Mouse (Mus musculus): ENCODE measurements around the gene Cenpo.

Cenpo gene

DNA sequence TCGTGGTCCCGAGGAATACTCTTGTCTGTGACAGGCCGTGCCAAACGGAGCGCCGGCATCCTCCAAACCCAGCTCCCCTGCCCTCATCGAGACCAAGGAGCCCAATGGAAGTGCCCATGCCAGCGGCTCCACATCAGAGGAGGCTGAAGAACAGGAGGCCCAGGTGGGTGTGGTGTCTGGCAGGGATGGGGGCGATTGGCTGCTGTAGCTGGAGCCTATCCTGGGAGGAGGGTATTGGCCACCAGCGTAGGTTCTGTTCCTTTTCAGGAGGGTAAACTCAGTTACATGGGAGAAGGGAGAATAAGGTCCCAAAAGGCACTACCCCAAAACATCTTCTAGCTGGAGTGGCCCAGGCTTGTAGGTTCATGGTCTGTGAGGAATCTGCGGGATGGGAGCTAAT is 34.8 kb downstream of the Cenpo start:
- no peak for DNase-seq (ENCODE audit: extremely low read depth, low read depth, low spot score)

DNA sequence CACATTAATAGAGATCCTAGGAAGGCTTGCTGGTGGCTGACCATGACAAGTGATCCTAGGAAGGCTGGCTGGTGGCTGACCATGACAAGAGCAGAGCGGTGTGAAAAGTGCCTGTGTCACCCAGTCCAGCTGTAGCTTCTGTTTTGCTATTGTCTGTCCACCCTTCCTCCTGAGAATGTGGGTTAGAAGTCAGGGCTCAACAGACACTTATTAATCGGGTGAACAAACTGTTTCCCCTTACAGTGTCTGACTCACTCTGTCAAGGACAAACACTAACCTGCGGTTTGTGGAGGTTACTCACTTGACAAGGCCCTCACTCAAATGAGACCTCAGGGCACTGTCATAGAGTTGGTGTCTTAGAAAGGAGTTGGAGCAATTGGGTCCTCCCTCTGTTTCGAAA is 35.4 kb downstream of the Cenpo start:
- no peak for DNase-seq (ENCODE audit: extremely low read depth, low read depth, low spot score)

DNA sequence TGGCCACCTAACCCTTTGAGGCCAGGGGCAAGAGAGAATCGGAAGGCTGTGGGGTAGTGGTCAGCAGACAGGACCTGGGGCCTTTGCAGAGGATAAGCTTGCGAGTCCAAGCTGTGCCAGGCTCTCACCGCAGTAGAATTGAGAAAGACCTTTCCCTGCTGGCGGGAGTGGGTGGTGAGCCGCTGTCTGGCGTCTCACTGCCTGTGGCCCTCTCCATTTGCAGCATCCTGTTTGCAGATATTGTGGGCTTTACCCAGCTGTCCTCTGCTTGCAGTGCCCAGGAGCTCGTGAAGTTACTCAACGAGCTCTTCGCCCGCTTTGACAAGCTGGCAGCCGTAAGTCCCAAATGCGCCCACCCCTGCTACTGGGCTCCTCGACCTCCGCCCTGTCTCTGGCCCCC is 39.5 kb downstream of the Cenpo start:
- DNase-seq (ENCODE audit: extremely low read depth, low read depth, low spot score) = no peak

DNA sequence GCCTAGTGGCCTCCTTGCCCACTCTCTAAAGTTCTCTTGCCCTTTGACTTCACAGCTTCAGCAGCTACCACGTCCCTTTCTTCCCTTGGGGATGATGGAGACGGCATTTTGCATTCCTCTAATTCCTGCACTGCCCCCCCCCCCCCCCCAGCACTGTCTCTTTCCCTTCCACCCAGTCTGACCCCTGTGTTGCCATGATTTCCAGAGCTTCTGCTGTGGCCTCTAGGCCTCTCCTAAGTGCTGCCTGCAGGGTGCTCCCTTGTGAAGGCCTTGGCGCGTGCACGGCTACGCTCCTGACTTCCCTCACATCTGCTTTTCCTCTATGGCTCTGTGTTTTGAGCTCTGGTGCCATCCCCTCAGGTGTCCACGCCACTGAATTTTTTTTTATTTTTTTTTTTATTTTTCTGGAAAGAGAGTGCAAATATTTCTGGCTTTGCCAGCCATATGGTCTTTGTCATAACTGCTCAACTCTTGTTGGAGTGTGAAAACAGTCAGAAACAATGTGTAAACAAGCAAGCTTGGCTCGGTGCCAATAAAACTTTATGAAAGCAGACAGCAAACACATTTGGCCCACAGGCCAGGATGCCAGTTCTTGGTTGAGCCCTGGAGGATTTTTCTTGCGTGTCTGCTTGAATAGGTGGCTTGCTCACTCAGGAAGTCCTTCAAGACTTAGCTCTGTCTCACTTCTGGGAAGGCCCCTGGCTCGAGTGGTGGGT is 40.9 kb downstream of the Cenpo start:
- no peak for DNase-seq (ENCODE audit: extremely low read depth, low read depth, low spot score)

DNA sequence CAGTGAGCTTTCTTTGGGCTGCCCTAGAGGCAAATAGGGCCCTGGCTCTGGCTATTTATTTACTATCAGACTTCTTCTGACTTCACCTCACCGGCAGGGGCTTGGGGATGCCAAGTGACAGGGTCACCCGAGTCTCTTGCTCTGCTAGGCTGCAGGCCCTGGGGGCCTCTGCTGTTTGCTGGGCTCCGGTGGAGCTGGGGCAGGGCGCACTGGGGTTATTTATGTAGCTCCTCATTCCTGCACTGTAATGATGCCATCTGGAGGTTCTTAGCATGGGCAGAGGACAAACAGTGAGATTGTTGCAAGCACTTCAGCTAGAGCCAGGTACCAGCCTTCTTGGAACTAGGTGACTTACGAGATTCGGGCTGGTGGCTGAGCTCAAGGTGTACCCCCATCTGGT is 41.6 kb downstream of the Cenpo start:
- DNase-seq (ENCODE audit: extremely low read depth, low read depth, low spot score) = no peak

DNA sequence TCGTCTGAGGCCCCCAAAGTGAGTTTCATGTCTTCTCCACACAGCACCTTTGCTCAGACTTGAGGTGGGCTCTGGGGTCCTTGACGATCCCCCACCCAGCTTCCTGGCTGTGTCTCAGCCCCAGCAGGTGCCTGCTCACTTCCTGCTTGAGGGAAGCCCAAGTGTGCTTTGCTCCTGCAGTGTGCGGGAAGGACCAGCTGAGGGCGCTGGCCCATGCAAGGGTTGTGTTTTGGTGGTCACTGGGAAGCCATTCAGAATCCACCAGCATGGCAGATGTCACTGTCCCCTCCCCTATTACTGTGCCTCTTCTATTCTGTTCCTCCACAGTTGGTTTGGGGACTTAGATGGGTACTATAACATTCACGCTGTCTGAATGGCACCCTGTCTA is 45.0 kb downstream of the Cenpo start:
- no peak for DNase-seq (ENCODE audit: extremely low read depth, low read depth, low spot score)

DNA sequence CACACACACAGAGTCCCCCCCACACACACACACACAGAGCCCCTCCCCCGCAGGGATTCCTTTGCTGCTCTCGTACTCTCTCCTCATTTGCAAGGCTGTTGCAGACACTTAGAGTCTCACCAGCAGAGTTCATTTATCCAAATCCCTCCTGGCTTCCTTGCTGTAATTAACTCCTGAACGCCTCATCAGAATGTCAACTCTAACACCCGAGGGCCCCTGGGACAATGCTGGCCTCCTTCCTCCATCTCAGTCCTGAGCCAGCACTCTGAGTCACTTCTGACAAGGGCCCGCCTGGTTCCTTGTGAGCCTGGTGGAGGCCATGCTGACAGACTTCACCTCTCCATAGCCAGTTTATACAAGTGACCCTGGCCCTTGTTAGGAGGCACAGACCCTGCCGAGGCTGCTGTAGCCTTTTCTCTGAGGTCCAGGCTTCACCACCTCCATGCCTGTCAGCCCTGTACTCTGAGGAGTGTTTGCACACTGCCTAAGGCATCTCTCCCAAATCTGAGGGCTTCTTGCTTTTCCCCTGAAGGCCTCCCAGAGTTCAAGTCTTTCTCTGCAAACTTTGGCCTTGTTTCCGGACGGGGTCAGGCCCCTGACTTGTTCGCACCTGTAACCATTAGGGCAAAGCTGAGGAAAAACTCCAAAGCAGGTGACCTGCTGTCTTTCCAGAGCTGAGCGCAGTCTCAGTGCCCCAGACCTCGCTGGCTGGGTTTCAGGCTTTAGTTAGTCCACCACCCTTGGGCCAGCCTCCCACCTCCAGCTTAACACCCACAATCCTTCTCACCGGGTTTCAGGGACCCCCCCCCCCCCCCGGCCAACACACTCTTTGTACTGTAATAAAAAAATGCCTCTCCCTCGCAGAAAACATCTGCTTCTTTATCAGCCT is 45.7 kb downstream of the Cenpo start:
- peak; percentile 75 for DNase-seq (ENCODE audit: extremely low read depth, low read depth, low spot score)

DNA sequence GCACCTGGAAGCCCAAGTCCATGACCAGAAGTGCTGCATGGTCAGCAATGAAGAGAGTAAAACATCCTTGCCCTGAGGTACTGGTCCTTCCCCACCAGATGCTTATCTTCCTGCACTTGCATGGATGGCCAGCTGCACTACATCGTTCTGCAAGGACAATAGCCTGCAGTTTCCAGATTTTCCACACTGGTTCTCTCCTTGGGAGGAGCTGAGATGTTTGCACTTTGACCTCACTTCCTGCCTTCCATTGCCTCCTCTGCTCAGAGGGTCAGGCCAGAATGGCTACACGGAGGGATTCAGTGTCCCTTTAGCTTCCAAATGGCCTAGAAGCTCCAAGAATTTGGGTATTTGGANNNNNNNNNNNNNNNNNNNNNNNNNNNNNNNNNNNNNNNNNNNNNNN is 49.4 kb downstream of the Cenpo start:
- DNase-seq (ENCODE audit: extremely low read depth, low read depth, low spot score) = no peak

DNA sequence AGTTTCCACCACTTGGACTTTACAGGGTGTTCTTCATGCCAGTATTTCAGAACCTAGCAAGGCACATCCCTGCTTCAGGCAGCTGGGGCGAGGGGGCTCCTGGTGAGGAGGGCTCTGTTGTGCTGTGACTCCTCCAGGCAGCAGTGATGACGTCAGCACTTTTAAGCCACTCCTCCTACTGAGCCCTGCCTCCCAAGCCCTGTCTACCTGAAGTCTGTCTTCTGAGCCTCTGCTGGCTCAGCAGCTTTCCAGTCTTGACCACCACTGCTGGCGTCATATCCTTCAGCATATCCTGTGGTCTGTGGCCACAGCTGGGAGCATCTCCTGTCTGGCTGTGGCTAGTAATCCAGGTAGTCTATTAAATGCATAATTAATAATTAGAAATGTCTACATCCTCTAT is 53.6 kb downstream of the Cenpo start:
- DNase-seq (ENCODE audit: extremely low read depth, low read depth, low spot score) = no peak

DNA sequence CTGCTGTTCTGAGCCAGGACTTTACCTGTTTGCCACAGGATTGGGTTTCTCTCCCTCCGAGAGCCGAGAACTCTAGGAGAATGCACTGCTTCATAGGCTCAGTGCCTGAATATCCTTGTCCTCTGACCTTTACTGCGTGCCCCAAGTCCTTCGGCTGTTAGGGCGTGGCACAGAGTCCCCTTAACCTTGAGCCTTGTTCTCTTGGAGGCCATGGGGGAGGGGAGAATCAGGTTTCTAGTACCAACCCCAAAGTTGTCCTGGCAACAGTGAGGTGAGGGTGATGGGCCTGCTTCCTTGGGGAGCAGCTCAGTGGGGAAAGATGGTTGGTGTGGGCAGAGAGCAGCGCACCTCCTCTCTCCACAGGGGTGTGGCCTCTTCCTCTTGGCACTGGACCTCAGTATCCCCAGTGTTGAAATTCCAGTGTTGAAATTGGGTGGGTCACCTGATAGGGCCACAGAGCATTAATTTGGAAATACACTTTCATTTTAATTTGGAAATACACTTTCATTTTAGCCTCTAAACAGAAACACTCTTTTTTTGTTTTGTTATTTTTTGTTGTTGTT is 54.3 kb downstream of the Cenpo start:
- DNase-seq (ENCODE audit: extremely low read depth, low read depth, low spot score) = no peak

DNA sequence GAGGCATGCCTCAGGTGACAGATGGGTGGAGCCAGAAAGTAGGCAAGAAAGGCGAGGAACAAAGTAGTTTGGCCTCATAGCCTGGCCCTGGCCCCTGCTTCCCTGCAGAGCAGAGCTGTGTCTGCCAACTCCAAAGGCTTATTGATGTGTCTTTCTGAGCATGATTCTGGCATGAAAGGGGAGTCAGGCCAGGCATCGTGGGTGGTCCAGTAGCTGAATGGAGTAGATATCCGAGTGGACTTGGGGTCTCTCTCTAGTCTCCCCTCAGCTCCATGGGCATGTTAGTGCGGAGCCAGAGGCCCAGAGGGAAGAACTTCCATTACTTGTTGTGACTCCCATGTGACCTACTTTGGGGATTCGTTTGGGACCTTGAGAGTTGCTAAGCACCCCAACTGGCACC is 55.3 kb downstream of the Cenpo start:
- DNase-seq (ENCODE audit: extremely low read depth, low read depth, low spot score) = no peak

DNA sequence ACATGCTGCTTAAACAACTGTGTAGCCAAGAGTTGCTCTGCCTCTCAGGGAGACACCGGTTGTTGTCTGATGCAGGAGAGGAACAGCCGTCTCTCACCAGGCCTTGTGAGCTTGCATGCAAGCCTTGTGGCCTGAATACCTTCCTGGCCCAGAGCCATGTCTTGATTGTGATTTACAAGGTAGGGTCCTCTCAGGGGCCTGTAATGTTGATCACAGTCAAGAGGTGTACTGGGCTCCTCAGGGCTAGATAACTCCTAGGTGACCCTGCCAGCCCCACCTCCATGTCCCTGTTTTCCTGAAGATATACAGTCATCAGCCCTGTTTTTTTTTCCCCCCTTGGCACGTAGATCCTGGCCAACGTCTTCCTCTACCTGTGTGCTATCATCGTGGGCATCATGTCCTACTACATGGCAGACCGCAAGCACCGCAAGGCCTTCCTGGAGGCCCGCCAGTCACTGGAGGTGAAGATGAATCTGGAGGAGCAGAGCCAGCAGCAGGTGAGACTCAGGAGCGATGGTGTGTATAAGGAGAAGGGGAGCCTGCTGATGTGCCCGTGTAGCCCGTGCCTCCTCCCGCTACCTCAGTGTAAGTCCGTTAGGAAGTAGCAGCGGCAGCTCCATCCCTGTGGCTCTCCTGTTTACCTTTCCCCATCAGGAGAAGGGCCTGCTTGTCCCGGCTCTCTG is 60.8 kb downstream of the Cenpo start:
- no peak for DNase-seq (ENCODE audit: extremely low read depth, low read depth, low spot score)

DNA sequence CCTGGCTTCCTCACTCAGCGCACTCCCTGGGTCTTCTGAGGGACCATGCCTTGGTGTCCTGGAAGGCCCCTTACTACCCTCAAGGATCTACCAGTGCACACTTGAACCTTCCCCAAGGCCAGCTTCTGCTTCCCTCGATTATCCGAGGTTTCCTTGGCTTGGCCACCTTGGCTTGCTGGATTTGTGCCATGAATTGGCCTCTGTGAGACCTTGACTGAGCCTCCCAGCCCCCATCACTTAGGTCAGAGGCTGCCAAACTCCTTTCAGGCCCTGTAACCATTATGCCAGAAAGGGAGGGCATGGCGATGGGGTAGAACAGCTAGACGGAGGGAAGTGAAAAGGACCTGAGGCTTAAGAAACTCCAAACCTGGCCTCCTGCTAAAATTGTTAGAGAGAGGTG is 64.5 kb downstream of the Cenpo start:
- no peak for DNase-seq (ENCODE audit: extremely low read depth, low read depth, low spot score)

DNA sequence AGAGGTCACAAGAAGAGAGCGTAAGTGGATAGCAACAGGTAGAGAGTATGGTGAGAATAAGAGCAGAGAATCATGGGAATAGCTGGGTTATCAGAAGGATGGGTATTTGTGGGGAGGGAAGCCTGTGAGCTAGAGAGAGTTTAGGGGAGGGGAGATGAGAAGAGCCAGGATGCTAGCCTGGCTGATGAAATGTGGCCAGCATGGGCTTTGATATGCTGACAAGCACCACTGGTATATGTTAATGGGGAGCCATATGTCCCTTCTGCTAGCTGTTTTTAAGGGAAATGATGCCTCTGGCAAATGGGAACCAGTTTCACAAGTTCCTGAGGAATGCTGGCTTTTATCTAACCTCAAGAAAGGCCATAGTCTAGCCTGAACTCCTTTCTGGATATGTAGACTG is 65.0 kb downstream of the Cenpo start:
- no peak for DNase-seq (ENCODE audit: extremely low read depth, low read depth, low spot score)

DNA sequence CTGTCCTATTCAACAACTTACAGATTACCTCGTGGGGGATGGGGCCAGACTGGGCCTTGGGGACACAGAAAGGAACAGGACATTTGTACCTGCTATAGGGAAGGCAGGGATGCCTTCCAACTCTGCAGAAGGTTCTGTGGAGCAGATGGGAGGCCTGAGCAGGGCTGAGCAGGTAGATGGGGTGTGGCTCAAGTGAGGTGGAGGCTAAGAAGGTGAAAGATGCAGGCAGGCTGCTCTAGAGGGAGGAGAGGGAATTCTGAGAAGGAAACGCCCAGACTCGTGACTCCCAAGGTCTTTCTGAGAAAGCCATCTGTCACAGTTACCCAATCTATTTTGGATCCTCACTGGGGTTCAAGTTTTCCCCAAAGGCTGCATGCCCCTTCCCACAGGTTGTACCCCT is 67.1 kb downstream of the Cenpo start:
- no peak for DNase-seq (ENCODE audit: extremely low read depth, low read depth, low spot score)

DNA sequence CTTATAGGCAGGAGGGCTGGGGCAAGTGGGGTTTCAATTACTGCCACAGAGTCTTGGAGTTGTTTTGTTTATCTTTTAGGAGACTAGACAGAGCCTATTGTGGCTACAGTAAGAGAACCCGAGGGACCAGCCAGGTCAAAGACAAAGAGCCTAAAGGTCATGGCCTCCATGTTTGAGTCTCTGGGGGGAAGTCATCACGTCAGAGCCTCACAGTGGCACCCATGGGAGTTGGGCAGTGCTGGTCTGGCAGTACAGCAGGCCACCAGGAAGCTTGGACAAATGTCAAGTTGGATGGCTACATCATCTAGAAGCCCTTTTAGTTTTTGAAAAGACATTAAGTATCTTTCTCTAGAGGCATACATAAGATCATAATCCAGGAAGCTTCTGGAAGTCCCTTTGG is 71.2 kb downstream of the Cenpo start:
- DNase-seq (ENCODE audit: extremely low read depth, low read depth, low spot score) = no peak

DNA sequence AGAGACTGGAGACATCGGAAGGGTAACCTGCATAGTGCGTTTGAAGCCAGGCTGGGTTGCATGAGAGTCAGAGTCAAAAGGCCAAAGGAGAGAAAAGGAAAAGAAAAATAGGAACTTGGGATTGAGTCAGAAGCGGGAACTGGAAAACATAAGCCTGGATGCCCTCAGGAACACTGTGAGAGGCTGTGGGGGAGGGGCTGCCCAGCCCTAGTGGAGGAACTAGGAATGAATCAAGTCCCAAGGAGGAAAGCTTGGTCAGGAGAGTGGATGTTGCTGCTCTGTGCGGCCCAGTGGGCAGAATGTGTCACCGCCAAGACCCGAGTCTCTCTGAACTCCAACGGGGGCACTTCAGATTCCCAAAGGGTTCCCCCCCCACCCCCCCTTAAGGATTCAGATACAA is 73.8 kb downstream of the Cenpo start:
- DNase-seq (ENCODE audit: extremely low read depth, low read depth, low spot score) = no peak

DNA sequence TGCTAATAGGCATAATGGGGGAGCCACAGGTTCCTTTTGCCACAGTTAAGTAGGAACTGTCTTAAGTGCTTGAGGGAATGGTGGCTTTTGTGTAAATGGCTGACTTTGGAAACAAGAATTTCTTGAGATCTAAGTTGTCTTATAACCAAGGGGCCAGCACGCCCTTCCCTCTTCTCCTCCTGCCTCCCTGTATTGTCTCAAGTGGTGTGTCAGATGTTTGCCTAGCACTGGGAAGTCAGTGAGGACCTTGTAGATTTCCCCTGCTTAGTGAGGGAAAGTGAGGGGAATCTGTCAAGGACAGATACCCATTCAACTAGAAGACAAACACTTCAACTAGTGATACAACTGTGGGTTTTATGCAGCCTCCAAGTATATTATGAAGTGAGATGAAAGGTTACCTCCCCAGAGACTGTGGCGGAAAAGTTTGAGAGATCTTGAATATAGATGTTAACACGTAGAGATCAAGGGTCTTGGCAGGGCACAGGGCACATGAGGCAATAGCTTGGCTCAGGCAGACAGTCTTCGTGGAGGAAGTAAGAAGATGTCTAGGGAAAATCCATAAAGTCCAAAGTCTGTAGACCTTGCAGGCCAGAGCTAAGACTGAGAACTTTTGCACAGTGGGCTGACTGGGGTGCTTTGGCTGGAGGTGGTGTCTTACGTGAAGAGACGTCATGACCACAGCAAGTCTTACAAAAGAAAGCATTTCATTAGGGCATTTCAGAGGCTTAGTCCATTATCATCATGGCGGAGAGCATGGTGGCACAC is 75.0 kb downstream of the Cenpo start:
- DNase-seq (ENCODE audit: extremely low read depth, low read depth, low spot score) = no peak

DNA sequence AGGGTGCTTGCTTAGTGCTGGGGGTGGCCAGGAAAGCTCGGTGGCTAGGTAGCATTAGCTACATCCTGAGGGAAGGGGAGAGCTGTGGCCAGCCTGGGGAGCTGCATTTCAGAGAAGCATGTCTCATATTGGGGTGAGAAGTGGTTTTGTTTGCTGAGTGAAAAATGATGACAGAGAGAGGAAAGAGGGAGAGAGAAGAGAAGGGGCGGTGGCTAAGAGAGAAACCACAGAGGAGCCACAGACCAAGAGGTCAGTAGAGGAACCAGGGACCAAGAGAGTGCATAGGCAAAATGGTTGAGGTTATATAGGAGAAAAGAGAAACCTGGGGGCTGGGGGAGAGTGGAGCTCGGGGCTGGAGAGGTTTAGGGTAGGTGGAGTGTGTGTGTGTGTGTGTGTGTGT is 75.9 kb downstream of the Cenpo start:
- DNase-seq (ENCODE audit: extremely low read depth, low read depth, low spot score) = no peak

DNA sequence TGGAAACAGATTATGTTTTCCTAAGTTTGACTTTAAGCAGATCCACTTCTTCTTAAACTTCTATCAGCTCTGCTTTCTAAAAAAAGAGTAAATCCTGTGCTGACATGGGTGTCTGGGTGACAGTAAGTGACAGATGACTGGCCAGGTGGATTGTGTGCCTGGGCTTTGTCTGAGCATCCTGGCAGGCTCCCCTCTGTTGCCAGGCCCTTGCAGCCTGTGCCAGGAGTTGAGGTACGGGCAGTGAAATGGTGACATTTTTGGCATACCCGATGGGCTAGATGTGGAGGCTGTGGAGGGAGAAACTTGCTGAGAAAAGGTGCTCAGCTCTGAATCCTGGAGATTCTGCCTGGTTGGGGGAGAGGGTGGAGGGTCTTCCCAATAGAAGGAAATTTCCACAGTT is 76.6 kb downstream of the Cenpo start:
- no peak for DNase-seq (ENCODE audit: extremely low read depth, low read depth, low spot score)

DNA sequence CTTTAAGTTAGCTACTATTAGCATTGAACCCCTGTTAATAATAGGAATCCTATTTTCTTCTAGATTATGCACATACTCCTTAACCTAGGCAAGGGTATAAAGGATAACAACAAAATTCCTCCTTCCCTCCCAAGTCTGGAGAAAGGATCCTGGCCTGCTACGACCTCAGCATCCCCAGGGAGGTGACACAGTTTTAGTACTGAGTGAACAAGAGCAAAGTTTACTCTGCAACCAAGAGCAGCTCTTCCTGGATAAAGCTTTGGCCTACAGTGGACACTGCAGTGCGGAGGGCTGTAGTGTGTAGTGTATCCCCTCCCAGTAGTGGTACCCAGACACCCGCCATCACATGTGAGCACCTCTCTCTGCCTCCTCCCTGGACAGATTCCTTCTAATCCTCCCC is 82.1 kb downstream of the Cenpo start:
- DNase-seq (ENCODE audit: extremely low read depth, low read depth, low spot score) = no peak
